Mouse (Mus musculus): ENCODE measurements around the gene Fam234b. TPM values are rescaled to one million over a fixed set of nuclear protein-coding genes. Genes with fewer than 3 reads are reported as not detected.

Fam234b gene
- polyA plus RNA-seq, 1 experiment, result 6.3 TPM

GRCm38 (mm10) chr6:135183961-135184360 lies 13.8 kb upstream of the Fam234b start:
- H3K9ac ChIP-seq (ENCODE audit: low read depth, poor library complexity, severe bottlenecking), result no peak overlapping the region
- no peak for TF ChIP-seq POLR2A (IDR thresholded peaks at IDR 0.05; ENCODE audit: insufficient read depth, low read length)
- TF ChIP-seq EP300 (IDR thresholded peaks at IDR 0.05; ENCODE audit: insufficient read depth, low read depth, low read length), result no peak
- no peak for TF ChIP-seq CTCF (IDR thresholded peaks at IDR 0.05; ENCODE audit: low read depth, low read length)
- H3K4me1 ChIP-seq (ENCODE audit: control insufficient read depth, insufficient read depth, low read length), result no peaks in the 10 kb centered on the region
- no peaks in the 10 kb centered on the region for H3K36me3 ChIP-seq (ENCODE audit: control insufficient read depth, insufficient read depth, low read length, poor library complexity, severe bottlenecking)
- H3K27ac ChIP-seq (ENCODE audit: insufficient read depth, low read length), result no peak overlapping the region
- no peaks in the 10 kb centered on the region for H3K27me3 ChIP-seq (ENCODE audit: control insufficient read depth, insufficient read depth, low read length, poor library complexity, severe bottlenecking)
- no peaks in the 10 kb centered on the region for H3K9me3 ChIP-seq (replicated peaks; ENCODE audit: control insufficient read depth, insufficient read depth, low read length, poor library complexity, severe bottlenecking)
- H3K4me3 ChIP-seq (ENCODE audit: low read depth, low read length), result no peak overlapping the region

GRCm38 (mm10) chr6:135187076-135187917 lies 10.5 kb upstream of the Fam234b start:
- no peaks in the 10 kb centered on the region for H3K27me3 ChIP-seq (ENCODE audit: control insufficient read depth, insufficient read depth, low read length, poor library complexity, severe bottlenecking)
- H3K36me3 ChIP-seq (ENCODE audit: control insufficient read depth, insufficient read depth, low read length, poor library complexity, severe bottlenecking), result no peaks in the 10 kb centered on the region
- H3K4me1 ChIP-seq (ENCODE audit: control insufficient read depth, insufficient read depth, low read length), result peaks cover 2% of the 10 kb centered on the region
- H3K9me3 ChIP-seq (replicated peaks; ENCODE audit: control insufficient read depth, insufficient read depth, low read length, poor library complexity, severe bottlenecking), result no peaks in the 10 kb centered on the region
- no peak overlapping the region for H3K4me3 ChIP-seq (ENCODE audit: low read depth, low read length)
- no peak overlapping the region for H3K9ac ChIP-seq (ENCODE audit: low read depth, poor library complexity, severe bottlenecking)
- TF ChIP-seq CTCF (IDR thresholded peaks at IDR 0.05; ENCODE audit: low read depth, low read length) (no peak), EP300 (IDR thresholded peaks at IDR 0.05; ENCODE audit: insufficient read depth, low read depth, low read length) (no peak), POLR2A (IDR thresholded peaks at IDR 0.05; ENCODE audit: insufficient read depth, low read length) (no peak)
- no peak overlapping the region for H3K27ac ChIP-seq (ENCODE audit: insufficient read depth, low read length)

- Histone ChIP-seq H3K36me3 (ENCODE audit: control insufficient read depth, insufficient read depth, low read length, poor library complexity, severe bottlenecking) (no peaks in the 10 kb centered on the region), H3K4me1 (ENCODE audit: control insufficient read depth, insufficient read depth, low read length) (peaks cover 2% of the 10 kb centered on the region), H3K27ac (ENCODE audit: insufficient read depth, low read length) (no peak overlapping the region), H3K27me3 (ENCODE audit: control insufficient read depth, insufficient read depth, low read length, poor library complexity, severe bottlenecking) (no peaks in the 10 kb centered on the region), H3K9ac (ENCODE audit: low read depth, poor library complexity, severe bottlenecking) (no peak overlapping the region), H3K4me3 (ENCODE audit: low read depth, low read length) (no peak overlapping the region), H3K9me3 (replicated peaks; ENCODE audit: control insufficient read depth, insufficient read depth, low read length, poor library complexity, severe bottlenecking) (no peaks in the 10 kb centered on the region)
- no peak for TF ChIP-seq CTCF (IDR thresholded peaks at IDR 0.05; ENCODE audit: low read depth, low read length)
- TF ChIP-seq EP300 (IDR thresholded peaks at IDR 0.05; ENCODE audit: insufficient read depth, low read depth, low read length), result no peak
- TF ChIP-seq POLR2A (IDR thresholded peaks at IDR 0.05; ENCODE audit: insufficient read depth, low read length), result no peak
Measured at GRCm38 (mm10) chr6:135188629-135189028, 9.1 kb upstream of the Fam234b start.

GRCm38 (mm10) chr6:135190122-135190521 lies 7.7 kb upstream of the Fam234b start:
- no peak overlapping the region for H3K27ac ChIP-seq (ENCODE audit: insufficient read depth, low read length)
- no peaks in the 10 kb centered on the region for H3K36me3 ChIP-seq (ENCODE audit: control insufficient read depth, insufficient read depth, low read length, poor library complexity, severe bottlenecking)
- no peak overlapping the region for H3K4me3 ChIP-seq (ENCODE audit: low read depth, low read length)
- no peak for TF ChIP-seq EP300 (IDR thresholded peaks at IDR 0.05; ENCODE audit: insufficient read depth, low read depth, low read length)
- TF ChIP-seq CTCF (IDR thresholded peaks at IDR 0.05; ENCODE audit: low read depth, low read length), result no peak
- no peak for TF ChIP-seq POLR2A (IDR thresholded peaks at IDR 0.05; ENCODE audit: insufficient read depth, low read length)
- no peaks in the 10 kb centered on the region for H3K27me3 ChIP-seq (ENCODE audit: control insufficient read depth, insufficient read depth, low read length, poor library complexity, severe bottlenecking)
- H3K9me3 ChIP-seq (replicated peaks; ENCODE audit: control insufficient read depth, insufficient read depth, low read length, poor library complexity, severe bottlenecking), result no peaks in the 10 kb centered on the region
- peaks cover 2% of the 10 kb centered on the region for H3K4me1 ChIP-seq (ENCODE audit: control insufficient read depth, insufficient read depth, low read length)
- no peak overlapping the region for H3K9ac ChIP-seq (ENCODE audit: low read depth, poor library complexity, severe bottlenecking)

GRCm38 (mm10) chr6:135191906-135192305 lies 5.9 kb upstream of the Fam234b start:
- Histone ChIP-seq H3K9me3 (replicated peaks; ENCODE audit: control insufficient read depth, insufficient read depth, low read length, poor library complexity, severe bottlenecking) (no peaks in the 10 kb centered on the region), H3K27me3 (ENCODE audit: control insufficient read depth, insufficient read depth, low read length, poor library complexity, severe bottlenecking) (no peaks in the 10 kb centered on the region), H3K4me3 (ENCODE audit: low read depth, low read length) (no peak overlapping the region), H3K36me3 (ENCODE audit: control insufficient read depth, insufficient read depth, low read length, poor library complexity, severe bottlenecking) (no peaks in the 10 kb centered on the region), H3K27ac (ENCODE audit: insufficient read depth, low read length) (no peak overlapping the region), H3K9ac (ENCODE audit: low read depth, poor library complexity, severe bottlenecking) (no peak overlapping the region), H3K4me1 (ENCODE audit: control insufficient read depth, insufficient read depth, low read length) (peaks cover 2% of the 10 kb centered on the region)
- TF ChIP-seq CTCF (IDR thresholded peaks at IDR 0.05; ENCODE audit: low read depth, low read length), result no peak
- no peak for TF ChIP-seq POLR2A (IDR thresholded peaks at IDR 0.05; ENCODE audit: insufficient read depth, low read length)
- TF ChIP-seq EP300 (IDR thresholded peaks at IDR 0.05; ENCODE audit: insufficient read depth, low read depth, low read length), result no peak

- TF ChIP-seq POLR2A (IDR thresholded peaks at IDR 0.05; ENCODE audit: insufficient read depth, low read length) (no peak), CTCF (IDR thresholded peaks at IDR 0.05; ENCODE audit: low read depth, low read length) (no peak), EP300 (IDR thresholded peaks at IDR 0.05; ENCODE audit: insufficient read depth, low read depth, low read length) (no peak)
- Histone ChIP-seq H3K9ac (ENCODE audit: low read depth, poor library complexity, severe bottlenecking) (no peak overlapping the region), H3K4me1 (ENCODE audit: control insufficient read depth, insufficient read depth, low read length) (peaks cover 2% of the 10 kb centered on the region), H3K36me3 (ENCODE audit: control insufficient read depth, insufficient read depth, low read length, poor library complexity, severe bottlenecking) (no peaks in the 10 kb centered on the region), H3K4me3 (ENCODE audit: low read depth, low read length) (no peak overlapping the region), H3K27ac (ENCODE audit: insufficient read depth, low read length) (no peak overlapping the region), H3K9me3 (replicated peaks; ENCODE audit: control insufficient read depth, insufficient read depth, low read length, poor library complexity, severe bottlenecking) (no peaks in the 10 kb centered on the region), H3K27me3 (ENCODE audit: control insufficient read depth, insufficient read depth, low read length, poor library complexity, severe bottlenecking) (no peaks in the 10 kb centered on the region)
Measured at GRCm38 (mm10) chr6:135192993-135193392, 4.8 kb upstream of the Fam234b start.
